Mouse (Mus musculus) MEL (cell line): Measurements from ENCODE around the gene Smarcd2. TPM values are rescaled to one million over a fixed set of nuclear protein-coding genes. Genes with fewer than 3 reads are reported as not detected.

Source experiments
- DNase-seq: peaks from one replicate; pipeline ENCODE4 v3.0.0; 2011; ENCODE audit warnings: low read depth, low spot score
- H3K27ac ChIP-seq: 2 replicates; pipeline ENCODE4 v1.5.1; 2012; ENCODE audit warnings: low read depth, mild to moderate bottlenecking, control low read depth, low read length, moderate library complexity; ENCODE audit not compliant: control insufficient read depth
- H3K27me3 ChIP-seq, 2 experiments: fragments of 150-350 bp in 1 of 2; sonication (generic) in 1 of 2; 2 replicates each; pipeline ENCODE4 v1.6.1; 2012; ENCODE audit warnings: low read length in 2 of 2, mild to moderate bottlenecking in 2 of 2, improper control_type of control experiment in 1 of 2, moderate library complexity in 1 of 2; ENCODE audit not compliant: insufficient read depth in 2 of 2, control insufficient read depth in 1 of 2
- H3K36me3 ChIP-seq, 2 experiments: 2 replicates each; pipeline ENCODE4 v1.6.1; 2012 to 2014; ENCODE audit warnings: low read length in 2 of 2, improper control_type of control experiment in 1 of 2, inconsistent platforms in 1 of 2, mild to moderate bottlenecking in 1 of 2; ENCODE audit not compliant: insufficient read depth in 2 of 2, control insufficient read depth in 1 of 2
- H3K4me1 ChIP-seq, 2 experiments: fragments of 150-350 bp in 1 of 2; sonication (generic) in 1 of 2; 2 replicates each; pipeline ENCODE4 v1.6.1; 2012; ENCODE audit warnings: low read length in 2 of 2, improper control_type of control experiment in 1 of 2, mild to moderate bottlenecking in 1 of 2; ENCODE audit not compliant: insufficient read depth in 2 of 2, control insufficient read depth in 1 of 2
- H3K4me3 ChIP-seq, 2 experiments: fragments of 150-350 bp in 1 of 2; sonication (generic) in 1 of 2; 2 replicates each; pipeline ENCODE4 v1.5.1; 2012; ENCODE audit warnings: low read depth in 2 of 2, low read length in 2 of 2, mild to moderate bottlenecking in 2 of 2, moderate library complexity in 2 of 2, control low read depth in 1 of 2, improper control_type of control experiment in 1 of 2; ENCODE audit not compliant: control insufficient read depth in 1 of 2, insufficient read depth in 1 of 2
- H3K79me2 ChIP-seq: 2 replicates; pipeline ENCODE4 v1.6.1; 2012; ENCODE audit warnings: mild to moderate bottlenecking, low read length, moderate library complexity; ENCODE audit not compliant: control insufficient read depth, poor library complexity, insufficient read depth
- H3K9ac ChIP-seq: 2 replicates; pipeline ENCODE4 v1.6.1; 2012; ENCODE audit warnings: low read depth, mild to moderate bottlenecking, control low read depth, low read length, moderate library complexity; ENCODE audit not compliant: control insufficient read depth, poor library complexity, severe bottlenecking
- H3K9me3 ChIP-seq: fragments of 150-350 bp; sonication (generic); replicated peaks from 2 replicates; pipeline ENCODE4 v1.6.1; 2012; ENCODE audit warnings: mild to moderate bottlenecking, low read length, improper control_type of control experiment, moderate library complexity; ENCODE audit not compliant: insufficient read depth
- CHD2 ChIP-seq: IDR thresholded peaks from 2 replicates; pipeline ENCODE4 v1.6.1; 2011; ENCODE audit warnings: low read length, improper control_type of control experiment
- CTCF ChIP-seq, 3 experiments: IDR thresholded peaks in 2 of 3; conservative IDR thresholded peaks in 1 of 3; 2 replicates each; pipeline ENCODE4 v1.5.1; 2011 to 2012; ENCODE audit warnings: low read length in 3 of 3, low read depth in 2 of 3, mild to moderate bottlenecking in 2 of 3, improper control_type of control experiment in 1 of 3, inconsistent platforms in 1 of 3, mixed read lengths in 1 of 3, moderate library complexity in 1 of 3; ENCODE audit not compliant: control insufficient read depth in 1 of 3, insufficient read depth in 1 of 3, poor library complexity in 1 of 3, severe bottlenecking in 1 of 3
- E2F4 ChIP-seq: IDR thresholded peaks from 2 replicates; pipeline ENCODE4 v1.6.1; 2011; ENCODE audit warnings: low read depth, low read length, improper control_type of control experiment, borderline replicate concordance
- GABPA ChIP-seq: IDR thresholded peaks from 2 replicates; pipeline ENCODE4 v1.6.1; 2012; ENCODE audit warnings: low read depth, mild to moderate bottlenecking, inconsistent platforms, low read length, improper control_type of control experiment, moderate library complexity
- GATA1 ChIP-seq: IDR thresholded peaks from 2 replicates; pipeline ENCODE4 v1.6.1; 2011; ENCODE audit warnings: low read depth, low read length, improper control_type of control experiment
- JUND ChIP-seq: IDR thresholded peaks from 2 replicates; pipeline ENCODE4 v1.6.1; 2011; ENCODE audit warnings: low read depth, mild to moderate bottlenecking, improper control_type of control experiment, low read length
- KAT2A ChIP-seq: conservative IDR thresholded peaks from 2 replicates; pipeline ENCODE4 v1.6.1; 2012; ENCODE audit warnings: low read depth, low read length, improper control_type of control experiment, inconsistent platforms
- MAFK ChIP-seq: IDR thresholded peaks from 2 replicates; pipeline ENCODE4 v1.6.1; 2011; ENCODE audit warnings: low read depth, mild to moderate bottlenecking, low read length, improper control_type of control experiment, borderline replicate concordance
- MAZ ChIP-seq: IDR thresholded peaks from 2 replicates; pipeline ENCODE4 v1.6.1; 2012; ENCODE audit warnings: low read depth, mild to moderate bottlenecking, inconsistent platforms, low read length, improper control_type of control experiment
- MEF2A ChIP-seq: IDR thresholded peaks from 2 replicates; pipeline ENCODE4 v1.6.1; 2014; ENCODE audit warnings: low read depth, mild to moderate bottlenecking, inconsistent platforms, low read length, improper control_type of control experiment; ENCODE audit not compliant: poor library complexity, insufficient replicate concordance, severe bottlenecking; ENCODE audit errors: extremely low read depth
- MXI1 ChIP-seq: IDR thresholded peaks from 2 replicates; pipeline ENCODE4 v1.6.1; 2011; ENCODE audit warnings: mild to moderate bottlenecking, low read depth, low read length, improper control_type of control experiment
- NELFE ChIP-seq: IDR thresholded peaks from 2 replicates; pipeline ENCODE4 v1.6.1; 2011; ENCODE audit warnings: low read depth, low read length, improper control_type of control experiment
- NRF1 ChIP-seq: IDR thresholded peaks from 2 replicates; pipeline ENCODE4 v1.6.1; 2014; ENCODE audit warnings: low read depth, mild to moderate bottlenecking, inconsistent platforms, low read length, improper control_type of control experiment, moderate library complexity; ENCODE audit not compliant: poor library complexity, insufficient read depth, severe bottlenecking
- POLR2AphosphoS5 ChIP-seq: IDR thresholded peaks from 2 replicates; pipeline ENCODE4 v1.6.1; 2012; ENCODE audit warnings: low read depth, borderline replicate concordance, mild to moderate bottlenecking, inconsistent platforms, low read length, moderate library complexity, mixed read lengths
- RCOR1 ChIP-seq: IDR thresholded peaks from 2 replicates; pipeline ENCODE4 v1.6.1; 2012; ENCODE audit warnings: low read depth, mild to moderate bottlenecking, inconsistent platforms, low read length, improper control_type of control experiment
- SIN3A ChIP-seq: IDR thresholded peaks from 2 replicates; pipeline ENCODE4 v1.6.1; 2012; ENCODE audit warnings: low read length, improper control_type of control experiment, inconsistent platforms
- TCF12 ChIP-seq: IDR thresholded peaks from 2 replicates; pipeline ENCODE4 v1.6.1; 2014; ENCODE audit warnings: low read depth, mild to moderate bottlenecking, inconsistent platforms, low read length, improper control_type of control experiment, moderate library complexity
- UBTF ChIP-seq: IDR thresholded peaks from 2 replicates; pipeline ENCODE4 v1.6.1; 2012; ENCODE audit warnings: low read depth, mild to moderate bottlenecking, inconsistent platforms, low read length, improper control_type of control experiment, moderate library complexity, borderline replicate concordance; ENCODE audit not compliant: insufficient read depth
- ZC3H11A ChIP-seq: IDR thresholded peaks from 2 replicates; pipeline ENCODE4 v1.6.1; 2012; ENCODE audit warnings: low read depth, mild to moderate bottlenecking, inconsistent platforms, low read length, improper control_type of control experiment
- ZMIZ1 ChIP-seq: IDR thresholded peaks from 2 replicates; pipeline ENCODE4 v1.6.1; 2012; ENCODE audit warnings: low read depth, mild to moderate bottlenecking, inconsistent platforms, low read length, improper control_type of control experiment, moderate library complexity
- polyA plus RNA-seq, 2 experiments: library from polyadenylated mRNA; stranded (reverse) in 1 of 2; unstranded in 1 of 2; fragments of >175 nt in 1 of 2; fragments of >200 nt in 1 of 2; gene quantifications; 2 replicates each; pipeline versions ENCODE4 v1.2.1 to v1.2.4; 2012; ENCODE audit warnings: low replicate concordance in 2 of 2, low read depth in 1 of 2; ENCODE audit not compliant: insufficient read length in 2 of 2, insufficient read depth in 1 of 2, missing spikeins in 1 of 2
- total RNA-seq: library from RNA; depleted of rRNA; stranded (reverse); fragments of 300-350 nt; gene quantifications from 2 replicates; pipeline ENCODE4 v1.2.3, GENCODE M21; 2012

The Smarcd2 gene
- total and polyA plus RNA-seq, 3 experiments: 123 to 131 TPM; not detected in 1

GRCm38 (mm10) chr11:106267871-106268270 is 4.9 kb downstream of the Smarcd2 start:
- no peak for DNase-seq
- Histone ChIP-seq H3K36me3 (peaks cover 13 to 28% of the 10 kb centered on the region in 2 experiments), H3K4me3 (no peak overlapping the region), H3K27ac (no peak overlapping the region), H3K9ac (no peak overlapping the region), H3K79me2 (peaks cover 39% of the 10 kb centered on the region), H3K27me3 (no peaks in the 10 kb centered on the region), H3K9me3 (no peaks in the 10 kb centered on the region), H3K4me1 (peaks cover 0 to 24% of the 10 kb centered on the region in 2 experiments; a peak in 3 of 4 replicates)
- no peak for TF ChIP-seq MXI1
- TF ChIP-seq E2F4: no peak
- no peak for TF ChIP-seq RCOR1
- TF ChIP-seq CHD2: no peak
- no peak for TF ChIP-seq SIN3A
- TF ChIP-seq UBTF: no peak
- no peak for TF ChIP-seq MAZ
- no peak for TF ChIP-seq ZMIZ1
- TF ChIP-seq JUND: no peak

DNA sequence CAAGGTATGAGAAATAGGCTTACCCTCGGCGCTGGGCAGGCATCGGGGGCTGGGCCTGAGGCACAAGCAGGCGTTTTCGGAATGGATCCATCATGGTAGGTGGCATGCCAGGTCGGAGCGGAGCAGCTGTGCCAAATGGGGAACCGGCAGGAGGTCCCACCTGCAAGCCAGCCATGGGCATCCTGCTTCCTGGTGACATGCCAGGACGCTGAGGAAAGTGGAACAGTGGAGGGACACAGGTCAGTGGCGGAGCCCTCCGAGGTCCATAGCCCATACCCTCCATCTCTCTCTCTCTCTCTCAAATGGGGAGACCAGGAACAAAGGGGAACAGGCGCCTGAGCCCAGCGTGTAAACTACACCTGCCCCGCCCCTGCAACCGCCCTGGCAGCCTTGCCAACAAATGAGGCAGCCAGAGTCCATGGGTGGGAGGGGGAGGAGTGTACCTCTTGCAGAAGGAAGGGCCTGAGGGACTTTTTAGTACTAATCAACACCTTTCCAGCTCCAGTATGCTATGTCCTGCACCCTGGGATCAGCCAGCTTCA is 5.4 kb downstream of the Smarcd2 start:
- Histone ChIP-seq H3K79me2 (peaks cover 36% of the 10 kb centered on the region), H3K36me3 (peaks cover 13 to 31% of the 10 kb centered on the region in 2 experiments), H3K27me3 (no peaks in the 10 kb centered on the region), H3K9me3 (no peaks in the 10 kb centered on the region), H3K4me3 (no peak overlapping the region), H3K9ac (no peak overlapping the region), H3K27ac (no peak overlapping the region), H3K4me1 (peaks cover 0 to 24% of the 10 kb centered on the region in 2 experiments; a peak in 3 of 4 replicates)
- DNase-seq: peak; percentile 67
- TF ChIP-seq CTCF (IDR thresholded peaks at IDR 0.05 in 2 of 3, conservative IDR thresholded peaks at IDR 0.05 in 1 of 3; ENCODE audit: control insufficient read depth in 1 of 3, insufficient read depth in 1 of 3, low read depth in 2 of 3, low read length in 3 of 3, poor library complexity in 1 of 3, severe bottlenecking in 1 of 3) (no peak), MAFK (no peak), CHD2 (no peak), MAZ (no peak), POLR2AphosphoS5 (no peak), MEF2A (no peak), MXI1 (peak; percentile 48; the same call in 1 of the 2 replicates), NELFE (no peak), GABPA (no peak), SIN3A (0 out of 2 replicates have a peak, but pooled peaks have one; percentile 21), NRF1 (no peak), KAT2A (no peak), ZC3H11A (no peak), TCF12 (no peak), GATA1 (no peak)
